Mouse (Mus musculus): ENCODE data around the gene Naa11. TPM values are rescaled to one million over a fixed set of nuclear protein-coding genes. Genes with fewer than 3 reads are reported as not detected.

Gene Naa11
- total RNA-seq, 2 experiments from 2014 or later: 0.10 to 0.18 TPM

DNA sequence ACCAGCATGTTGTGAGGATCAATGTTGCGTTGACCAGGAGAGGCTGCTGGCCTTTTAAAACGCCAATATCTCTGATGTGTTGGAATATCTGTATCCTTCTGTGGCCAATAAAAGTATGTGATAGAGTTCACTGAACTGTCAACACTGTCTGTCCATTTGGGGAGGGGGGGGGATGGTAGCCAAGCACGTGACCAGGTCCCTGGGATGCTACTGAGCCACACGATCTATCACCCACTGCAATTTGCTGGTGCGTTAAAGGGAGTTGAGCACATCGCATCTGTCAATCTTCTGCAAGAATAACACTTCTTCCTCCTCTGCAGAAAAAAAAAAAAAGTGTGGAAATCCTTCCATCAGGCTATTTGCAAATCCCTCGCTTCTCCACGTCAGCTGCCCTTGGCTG lies 43.9 kb downstream of the Naa11 start:
- peak; percentile 36 for DNase-seq
- intact Hi-C loops (cut with DNase I): no loop called here

DNA sequence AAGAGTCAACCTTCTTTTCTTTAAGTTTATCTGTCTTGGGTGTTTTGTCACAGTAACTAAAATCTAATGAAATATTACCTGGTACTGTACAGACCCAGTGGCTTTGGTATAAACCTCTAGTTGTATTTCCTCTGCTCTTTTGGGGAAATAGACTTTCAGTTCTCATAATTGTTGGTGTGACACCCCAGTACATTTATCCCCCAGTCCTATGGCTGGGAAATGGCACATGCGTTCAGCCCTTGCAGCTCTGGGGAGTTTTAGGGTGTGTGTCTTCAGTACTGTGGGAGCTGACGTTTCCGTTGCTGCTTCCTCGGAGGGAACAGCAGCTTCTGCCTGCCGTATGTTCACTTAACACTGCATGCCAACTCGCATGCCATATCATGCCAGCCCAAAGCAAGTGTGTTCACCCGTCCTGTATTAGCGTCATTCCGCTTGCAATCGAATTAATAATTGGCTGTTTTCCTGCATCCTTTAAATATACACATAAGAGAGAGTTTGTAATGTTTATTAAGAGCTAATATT lies 46.4 kb downstream of the Naa11 start:
- intact Hi-C loops (cut with DNase I): no loop called here
- DNase-seq: peak; percentile 55

DNA sequence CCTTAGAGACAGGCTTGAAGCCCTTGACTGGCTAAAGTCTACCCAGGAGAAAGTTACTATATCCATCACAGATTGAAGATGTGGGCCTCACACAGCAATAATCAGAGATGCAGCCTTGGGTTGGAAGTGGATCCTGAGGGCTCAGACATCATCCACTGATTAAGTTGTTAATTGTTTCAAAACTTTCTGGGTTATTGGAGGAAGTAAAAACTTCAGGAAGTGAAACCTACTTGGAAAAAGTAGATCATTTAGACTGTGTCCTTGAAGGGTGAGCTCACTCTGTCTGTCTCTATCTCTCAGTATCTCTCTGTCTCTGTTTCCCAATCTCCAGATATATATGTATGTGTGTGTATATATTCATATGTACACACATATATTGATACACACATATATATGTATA lies 47.0 kb downstream of the Naa11 start:
- DNase-seq: no peak
- intact Hi-C loops (cut with DNase I): no loop called here

DNA sequence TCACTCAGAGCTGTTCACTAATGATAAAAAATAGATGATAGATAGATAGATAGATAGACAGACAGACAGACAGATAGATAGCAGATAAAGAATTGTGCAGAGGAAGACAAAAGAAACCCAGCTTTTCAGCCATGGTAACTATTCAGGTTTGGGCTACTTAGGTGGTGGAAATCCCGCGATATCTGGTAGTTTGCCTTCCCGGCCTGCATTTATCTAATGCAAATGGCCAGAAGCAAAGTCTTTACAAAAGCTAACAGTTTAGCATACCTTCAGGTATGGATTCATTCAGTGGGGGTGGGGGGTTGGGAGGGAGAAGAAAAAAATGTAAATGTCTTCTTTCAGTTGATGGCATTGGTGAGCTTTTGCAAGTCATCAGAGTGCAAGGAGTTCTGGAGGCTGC lies 48.0 kb downstream of the Naa11 start:
- intact Hi-C loops (cut with DNase I): no loop called here

DNA sequence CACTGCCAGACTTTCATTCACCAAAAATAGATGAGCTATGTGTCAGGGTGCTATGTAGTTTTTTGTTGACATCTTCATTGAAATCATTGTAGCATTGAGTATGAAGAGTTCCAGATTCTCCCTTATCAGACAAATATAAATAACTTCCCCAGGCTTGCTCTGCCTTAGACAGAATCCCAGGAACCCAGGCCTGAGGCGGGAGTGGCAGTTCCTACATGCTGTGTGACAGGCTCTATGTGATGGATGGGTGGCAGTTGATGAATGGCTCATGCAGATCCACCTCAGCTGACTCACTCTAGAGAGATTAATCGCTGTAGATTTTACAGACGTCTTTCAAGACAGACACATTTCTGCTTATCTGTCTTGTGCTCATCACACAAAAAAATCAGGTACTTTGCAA lies 57.4 kb downstream of the Naa11 start:
- intact Hi-C loops (cut with DNase I): no loop called here
- no peak for DNase-seq

More for the DNA sequence above, 48.0 kb downstream of the Naa11 start:
- no peak for DNase-seq

Other genes starting within 250 kb of the Naa11 start
- not detected for gene Gk2, start 64.6 kb upstream of the Naa11 start, total RNA-seq (2021)

Data from left cerebral cortex, postnatal 4 days (tissue).